Mouse (Mus musculus) kidney, adult 10 weeks (tissue): ENCODE data around the gene Serf1. TPM values are rescaled to one million over a fixed set of nuclear protein-coding genes. Genes with fewer than 3 reads are reported as not detected.

Experiments used
- polyA plus RNA-seq: library from polyadenylated mRNA; stranded (reverse); fragments of 350-450 nt; fragmentation: Illumina TruSeq; extraction: RNeasy Lipid Tissue Mini Kit (QIAGEN cat#74804); gene quantifications from one replicate; pipeline ENCODE4 v1.2.3, GENCODE M21; 2014; ENCODE audit warnings: low read depth, low replicate concordance

Gene Serf1
- 96.8 TPM for polyA plus RNA-seq

GRCm38 (mm10) chr13:100107652-100108472, at the start of gene Serf1:
Serf1 (plus strand) TSS chr13:100108012.

GRCm38 (mm10) chr13:100103748-100104254, 4.0 kb upstream of the Serf1 start, which contains the start of gene Bdp1:
Bdp1 (minus strand) TSS chr13:100104070.

GRCm38 (mm10) chr13:100124423-100125257, 16.8 kb downstream of the Serf1 start, which contains the start of gene Smn1:
Smn1 (plus strand) TSS chr13:100124852.

Other genes starting within 250 kb of the Serf1 start
- not detected for gene Cartpt, start 206.9 kb upstream of the Serf1 start, polyA plus RNA-seq
- 214 TPM for gene Mccc2, start 92.4 kb upstream of the Serf1 start, polyA plus RNA-seq
- 32.2 TPM for gene Bdp1, start 3.9 kb upstream of the Serf1 start, polyA plus RNA-seq
- gene Smn1, start 16.8 kb downstream of the Serf1 start, polyA plus RNA-seq: 37.3 TPM
- 2.1 TPM for gene Naip2, start 94.1 kb downstream of the Serf1 start, polyA plus RNA-seq
- gene Naip5, start 138.3 kb downstream of the Serf1 start, polyA plus RNA-seq: 0.77 TPM
- 0.32 TPM for gene Naip6, start 209.7 kb downstream of the Serf1 start, polyA plus RNA-seq